ENCODE assay signal across 8 mouse cellular contexts in the genomic region with DNA sequence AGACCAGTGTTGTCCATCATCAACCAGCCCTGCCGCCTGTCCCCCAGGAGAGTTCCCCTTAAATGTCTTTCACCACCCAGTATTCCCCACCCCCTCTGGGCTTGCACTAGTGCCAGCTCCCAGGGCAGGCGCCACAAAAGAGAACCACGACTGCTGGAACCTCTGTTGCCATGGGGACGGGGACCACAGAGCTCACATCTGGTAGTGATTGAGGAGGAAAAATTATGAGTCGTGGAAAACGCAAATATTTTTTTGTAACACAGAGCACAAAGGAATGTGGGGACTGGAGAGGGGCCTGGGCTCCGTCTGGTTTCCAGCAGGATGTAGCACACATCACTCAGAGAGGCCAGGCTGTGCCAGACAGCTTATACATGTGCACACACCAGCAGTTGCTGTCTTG. TPM values are rescaled to one million over a fixed set of nuclear protein-coding genes. Genes with fewer than 3 reads are reported as not detected.
DNase-seq lines count a peak whose midpoint lies in the region; ATAC-seq lines count a peak whose summit lies in the region.

No protein-coding gene starts in this region.

- H3K27me3 ChIP-seq in heart, embryonic 11.5 days (ENCODE audit: control insufficient read depth, insufficient read depth, low read length): peaks cover 40% of the 10 kb centered on the region
- H3K27me3 ChIP-seq in limb, embryonic 15.5 days: no peaks in the 10 kb centered on the region

- peak overlapping the region; percentile 57; the same call in 1 of the 2 replicates for H3K27ac ChIP-seq in heart, embryonic 11.5 days (ENCODE audit: low read depth, low read length)
- H3K27ac ChIP-seq in limb, embryonic 15.5 days: peak overlapping the region; percentile 94

- H3K36me3 ChIP-seq in heart, embryonic 11.5 days (ENCODE audit: control insufficient read depth, insufficient read depth, low read length): no peaks in the 10 kb centered on the region
- H3K36me3 ChIP-seq in limb, embryonic 15.5 days: peaks cover 25% of the 10 kb centered on the region

- H3K4me3 ChIP-seq in heart, embryonic 11.5 days (ENCODE audit: low read depth, low read length): no peak overlapping the region
- no peak overlapping the region for H3K4me3 ChIP-seq in limb, embryonic 15.5 days

- H3K9ac ChIP-seq in heart, embryonic 11.5 days (ENCODE audit: low read depth, low read length): no peak overlapping the region
- H3K9ac ChIP-seq in limb, embryonic 15.5 days: no peak overlapping the region

- H3K4me1 ChIP-seq in heart, embryonic 11.5 days (ENCODE audit: control insufficient read depth, insufficient read depth, low read length): peaks cover 34% of the 10 kb centered on the region
- peaks cover 70% of the 10 kb centered on the region for H3K4me1 ChIP-seq in limb, embryonic 15.5 days

- H3K9me3 ChIP-seq in heart, embryonic 11.5 days (replicated peaks; ENCODE audit: control insufficient read depth, low read length): no peaks in the 10 kb centered on the region
- no peaks in the 10 kb centered on the region for H3K9me3 ChIP-seq in limb, embryonic 15.5 days

- H3K4me2 ChIP-seq in heart, embryonic 11.5 days: no peak overlapping the region
- 0 out of 2 replicates have a peak overlapping the region, but pooled peaks have one; percentile 4 for H3K4me2 ChIP-seq in limb, embryonic 15.5 days

- ATAC-seq in heart, embryonic 11.5 days (replicated peaks; ENCODE audit: insufficient number of reproducible peaks, low FRiP score, low TSS enrichment): no peak
- peak; percentile 84 for ATAC-seq in limb, embryonic 15.5 days (ENCODE audit: insufficient number of reproducible peaks, low FRiP score, low TSS enrichment, low read depth)
- ATAC-seq in granulocyte monocyte progenitor cell, adult 5-6 weeks (replicated peaks; ENCODE audit: poor library complexity, severe bottlenecking): no peak; the same call in 1 of the 2 replicates

- 28% methylated on average over 7 of the region's 7 CpGs for WGBS in heart, embryonic 11.5 days (ENCODE audit: insufficient replicate concordance)
- 5% methylated on average over 7 of the region's 7 CpGs for WGBS in limb, embryonic 15.5 days

- DNase-seq in cerebellum, adult 11-12 months: peak; percentile 19
- DNase-seq in cerebellum, postnatal 36 days: no peak
- DNase-seq in embryo, embryonic 9.5 days (ENCODE audit: extremely low spot score): peak; percentile 64
- no peak for DNase-seq in frontal cortex, postnatal 36 days (ENCODE audit: low spot score in 2 of 2)
- no peak for DNase-seq in urinary bladder, adult 18-20 months (ENCODE audit: low spot score in 2 of 2)

RNA-seq across cellular contexts. Expression of a gene that starts 12.6 kb away (rescaled TPM):
- polyA plus RNA-seq in heart, embryonic 11.5 days (2014; fragmentation: Nextera tagmentation; extraction: Ambion mirVana): 7.2 and 9.6 TPM in 2 replicates
- polyA plus RNA-seq in limb, embryonic 15.5 days (2015; fragmentation: Nextera tagmentation; extraction: Ambion mirVana): 25.0 and 32.4 TPM in 2 replicates
- total RNA-seq in granulocyte monocyte progenitor cell, adult 5-6 weeks (2014; fragmentation: Nextera tagmentation): 1.1 TPM in 1 of 2 replicates, not detected in the other
- not detected in 2 replicates for total RNA-seq in granulocyte monocyte progenitor cell, adult 5-6 weeks (2017)

RNA-seq across cellular contexts. Expression of a gene that starts 23.2 kb away (rescaled TPM):
- 0.13 TPM in 1 of 2 replicates, not detected in the other for polyA plus RNA-seq in heart, embryonic 11.5 days (2014; fragmentation: Nextera tagmentation; extraction: Ambion mirVana)
- 0.17 TPM in 1 of 2 replicates, not detected in the other for polyA plus RNA-seq in limb, embryonic 15.5 days (2015; fragmentation: Nextera tagmentation; extraction: Ambion mirVana)
- total RNA-seq in granulocyte monocyte progenitor cell, adult 5-6 weeks (2014; fragmentation: Nextera tagmentation): not detected in 2 replicates
- not detected in 2 replicates for total RNA-seq in granulocyte monocyte progenitor cell, adult 5-6 weeks (2017)

RNA-seq across cellular contexts. Expression of a gene that starts 28.5 kb away (rescaled TPM):
- polyA plus RNA-seq in heart, embryonic 11.5 days (2014; fragmentation: Nextera tagmentation; extraction: Ambion mirVana): 1.0 and 1.9 TPM in 2 replicates
- 2.2 and 3.4 TPM in 2 replicates for polyA plus RNA-seq in limb, embryonic 15.5 days (2015; fragmentation: Nextera tagmentation; extraction: Ambion mirVana)
- total RNA-seq in granulocyte monocyte progenitor cell, adult 5-6 weeks (2014; fragmentation: Nextera tagmentation): 3.0 and 5.2 TPM in 2 replicates
- not detected in 2 replicates for total RNA-seq in granulocyte monocyte progenitor cell, adult 5-6 weeks (2017)

RNA-seq across cellular contexts. Expression of a gene that starts 50.3 kb away (rescaled TPM):
- 43.2 and 44.1 TPM in 2 replicates for polyA plus RNA-seq in heart, embryonic 11.5 days (2014; fragmentation: Nextera tagmentation; extraction: Ambion mirVana)
- 83.9 and 88.5 TPM in 2 replicates for polyA plus RNA-seq in limb, embryonic 15.5 days (2015; fragmentation: Nextera tagmentation; extraction: Ambion mirVana)
- 16.7 and 20.1 TPM in 2 replicates for total RNA-seq in granulocyte monocyte progenitor cell, adult 5-6 weeks (2014; fragmentation: Nextera tagmentation)
- 13.2 and 24.6 TPM in 2 replicates for total RNA-seq in granulocyte monocyte progenitor cell, adult 5-6 weeks (2017)

Comparison
In these comparisons a context has a peak if more than half of its experiments do, and no peak if none do; other contexts are left out.
1. DNase-seq: peak in cerebellum, adult 11-12 months (single experiment) and embryo, embryonic 9.5 days (single experiment); none in cerebellum, postnatal 36 days (0 of 2), frontal cortex, postnatal 36 days (0 of 2) and urinary bladder, adult 18-20 months (0 of 2).